Comparison of ENCODE assay signal across 21 mouse cellular contexts in the genomic region with DNA sequence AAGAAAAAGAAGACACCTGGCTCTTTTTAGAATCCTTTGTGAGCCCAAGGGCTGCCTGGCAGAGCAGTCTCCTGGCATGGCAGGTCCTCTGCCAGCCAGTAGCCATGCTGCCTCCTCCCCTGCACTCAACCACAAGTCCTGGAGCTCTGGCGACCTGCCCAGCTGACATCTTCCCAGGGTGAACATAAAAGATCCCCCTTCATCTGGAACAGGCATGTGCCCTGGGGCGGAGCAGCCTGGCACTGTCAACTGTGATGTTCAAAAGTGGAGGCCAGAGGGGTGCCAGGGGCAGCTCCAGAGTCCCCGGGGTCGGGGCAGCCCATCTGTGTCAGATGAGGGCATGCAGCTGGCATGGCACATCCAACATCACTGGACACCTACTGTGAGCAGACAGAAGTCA. TPM values are rescaled to one million over a fixed set of nuclear protein-coding genes. Genes with fewer than 3 reads are reported as not detected.
DNase-seq lines count a peak whose midpoint lies in the region; ATAC-seq and TF ChIP-seq lines count a peak whose summit lies in the region.
"Had no signal": no experiment of that assay in that cellular context is flagged by ENCODE, and none has a peak within 500 bp of the region (broad histone marks: within the 10 kb centered on the region; RNA-seq: fewer than 3 reads in every experiment).

No protein-coding gene starts in this region.

- peak; percentile 70 for DNase-seq in cerebellum, adult 9-10 months
- no peak for DNase-seq in cerebellum, adult 11 months
- DNase-seq in hindbrain, postnatal 0 days (ENCODE audit: low spot score), result peak; percentile 52
- peak; percentile 67 for DNase-seq in retina, postnatal 1 day
- DNase-seq in retina, embryonic 14.5 days (ENCODE audit: low spot score), result no peak
- DNase-seq in brain, adult 2 months (ENCODE audit: low read depth, low spot score), result peak; percentile 53
- DNase-seq in heart, adult 9 months (ENCODE audit: low spot score in 2 of 2), result no peak
- DNase-seq: adrenal gland, adult 8-10 months; cerebellum, adult 18-20 months; gastrocnemius, postnatal 10 days; heart, adult 18-20 months; kidney, adult 9 months had no signal

- no peaks in the 10 kb centered on the region for H3K27me3 ChIP-seq in hindbrain, postnatal 0 days (ENCODE audit: insufficient read depth, low read length)
- peaks cover 7% of the 10 kb centered on the region for H3K27me3 ChIP-seq in hindbrain, embryonic 16.5 days (replicated peaks; ENCODE audit: control insufficient read depth, insufficient read depth, low read length)

- WGBS in hindbrain, postnatal 0 days, result 48% methylated on average over 4 of the region's 4 CpGs
- WGBS in hindbrain, embryonic 16.5 days, result 51% methylated on average over 4 of the region's 4 CpGs

- no peaks in the 10 kb centered on the region for H3K4me1 ChIP-seq in hindbrain, postnatal 0 days (ENCODE audit: insufficient read depth, low read length)
- peaks cover 18% of the 10 kb centered on the region for H3K4me1 ChIP-seq in hindbrain, embryonic 16.5 days (ENCODE audit: control insufficient read depth, insufficient read depth, low read depth, low read length)

- no peak overlapping the region for H3K4me3 ChIP-seq in hindbrain, postnatal 0 days (ENCODE audit: low read length)
- no peak overlapping the region for H3K4me3 ChIP-seq in hindbrain, embryonic 16.5 days (ENCODE audit: low read length)
- H3K4me3 ChIP-seq: embryonic facial prominence, embryonic 12.5 days; forebrain, embryonic 15.5 days; heart, embryonic 12.5 days; hindbrain, embryonic 10.5 days had no signal

- no peaks in the 10 kb centered on the region for H3K9me3 ChIP-seq in hindbrain, postnatal 0 days (ENCODE audit: low read length)
- H3K9me3 ChIP-seq in hindbrain, embryonic 16.5 days (ENCODE audit: control insufficient read depth, low read length), result no peaks in the 10 kb centered on the region
- H3K9me3 ChIP-seq: embryonic facial prominence, embryonic 12.5 days; forebrain, embryonic 15.5 days; heart, embryonic 12.5 days; hindbrain, embryonic 10.5 days had no signal

- no peak overlapping the region for H3K27ac ChIP-seq in hindbrain, postnatal 0 days
- no peak overlapping the region for H3K27ac ChIP-seq in hindbrain, embryonic 16.5 days (ENCODE audit: low read depth, low read length)
- H3K27ac ChIP-seq: embryonic facial prominence, embryonic 12.5 days; forebrain, embryonic 15.5 days; hindbrain, embryonic 10.5 days; hindbrain, embryonic 14.5 days had no signal

- no peak for ATAC-seq in hindbrain, postnatal 0 days
- no peak for ATAC-seq in hindbrain, embryonic 16.5 days
- ATAC-seq: forebrain, embryonic 15.5 days; inflammation-experienced regulatory T-cells, adult 6 months; intestine, postnatal 0 days had no signal

- TF ChIP-seq CTCF in hindbrain, postnatal 0 days (IDR thresholded peaks at IDR 0.05; ENCODE audit: low read depth), result no peak

- no peak overlapping the region for H3K9ac ChIP-seq in hindbrain, postnatal 0 days (replicated peaks; ENCODE audit: low read length)
- H3K9ac ChIP-seq in hindbrain, embryonic 16.5 days (ENCODE audit: low read depth, low read length), result no peak overlapping the region
- H3K9ac ChIP-seq: embryonic facial prominence, embryonic 12.5 days; forebrain, embryonic 15.5 days; heart, embryonic 12.5 days; hindbrain, embryonic 14.5 days had no signal

- peaks cover 22% of the 10 kb centered on the region for H3K36me3 ChIP-seq in hindbrain, postnatal 0 days (ENCODE audit: insufficient read depth, low read length)
- peaks cover 14% of the 10 kb centered on the region for H3K36me3 ChIP-seq in hindbrain, embryonic 16.5 days (ENCODE audit: control insufficient read depth, insufficient read depth, low read length)

- H3K4me2 ChIP-seq in hindbrain, postnatal 0 days (ENCODE audit: low read depth, low read length), result no peak overlapping the region
- no peak overlapping the region for H3K4me2 ChIP-seq in hindbrain, embryonic 16.5 days (ENCODE audit: low read length)
- H3K4me2 ChIP-seq: embryonic facial prominence, embryonic 12.5 days; forebrain, embryonic 15.5 days; heart, embryonic 12.5 days; hindbrain, embryonic 14.5 days had no signal

RNA-seq across cellular contexts. Expression of a gene that starts 1.4 kb away (rescaled TPM):
- total RNA-seq in hindbrain, postnatal 0 days (2014; rRNA removed), result 92.6 and 101 TPM in 2 replicates
- polyA plus RNA-seq in hindbrain, postnatal 0 days (2015; fragmentation: Nextera tagmentation; extraction: Ambion mirVana), result 5.5 and 6.6 TPM in 2 replicates
- polyA plus RNA-seq in hindbrain, embryonic 16.5 days (2015; fragmentation: Nextera tagmentation; extraction: Ambion mirVana), result 1.2 and 1.4 TPM in 2 replicates
- polyA plus RNA-seq: heart, embryonic 12.5 days; heart, embryonic 16.5 days; inflammation-experienced regulatory T-cells, adult 6 months had no signal

RNA-seq across cellular contexts. Expression of a gene that starts 10.7 kb away (rescaled TPM):
- total RNA-seq in hindbrain, postnatal 0 days (2014; rRNA removed), result 1,127 and 1,151 TPM in 2 replicates
- polyA plus RNA-seq in hindbrain, postnatal 0 days (2015; fragmentation: Nextera tagmentation; extraction: Ambion mirVana), result 1,243 and 1,259 TPM in 2 replicates
- 1,077 and 1,193 TPM in 2 replicates for polyA plus RNA-seq in hindbrain, embryonic 16.5 days (2015; fragmentation: Nextera tagmentation; extraction: Ambion mirVana)

RNA-seq across cellular contexts. Expression of a gene that starts 26.2 kb away (rescaled TPM):
- 0.22 and 0.63 TPM in 2 replicates for total RNA-seq in hindbrain, postnatal 0 days (2014; rRNA removed)
- 1.2 TPM in 2 replicates for polyA plus RNA-seq in hindbrain, postnatal 0 days (2015; fragmentation: Nextera tagmentation; extraction: Ambion mirVana)
- polyA plus RNA-seq in hindbrain, embryonic 16.5 days (2015; fragmentation: Nextera tagmentation; extraction: Ambion mirVana), result 1.7 TPM in 2 replicates

RNA-seq across cellular contexts. Expression of a gene that starts 31.4 kb away (rescaled TPM):
- 30.4 and 36.5 TPM in 2 replicates for total RNA-seq in hindbrain, postnatal 0 days (2014; rRNA removed)
- polyA plus RNA-seq in hindbrain, postnatal 0 days (2015; fragmentation: Nextera tagmentation; extraction: Ambion mirVana), result 29.7 and 32.6 TPM in 2 replicates
- polyA plus RNA-seq in hindbrain, embryonic 16.5 days (2015; fragmentation: Nextera tagmentation; extraction: Ambion mirVana), result 37.1 and 50.6 TPM in 2 replicates

RNA-seq across cellular contexts. Expression of a gene that starts 33.0 kb away (rescaled TPM):
- 65.1 and 76.7 TPM in 2 replicates for total RNA-seq in hindbrain, postnatal 0 days (2014; rRNA removed)
- 69.8 and 71.3 TPM in 2 replicates for polyA plus RNA-seq in hindbrain, postnatal 0 days (2015; fragmentation: Nextera tagmentation; extraction: Ambion mirVana)
- polyA plus RNA-seq in hindbrain, embryonic 16.5 days (2015; fragmentation: Nextera tagmentation; extraction: Ambion mirVana), result 73.5 and 84.7 TPM in 2 replicates

Comparison
In these comparisons a context has a peak if more than half of its experiments do, and no peak if none do; other contexts are left out.
1. DNase-seq: peak in cerebellum, adult 9-10 months (single experiment), hindbrain, postnatal 0 days (single experiment), retina, postnatal 1 day (single experiment) and brain, adult 2 months (single experiment); none in cerebellum, adult 11 months (single experiment), retina, embryonic 14.5 days (single experiment) and heart, adult 9 months (0 of 2).